Mouse (Mus musculus): ENCODE data around the gene Ccne1. TPM values are rescaled to one million over a fixed set of nuclear protein-coding genes. Genes with fewer than 3 reads are reported as not detected.
A peak's percentile ranks its signal among the peaks of the same experiment; 100 is the strongest.

Gene Ccne1
- total and polyA plus RNA-seq, 3 experiments, result 43.7 to 109 (median 70.0) TPM

- peaks cover 7 to 46% of the 10 kb centered on the region in 2 experiments for H3K4me1 ChIP-seq (ENCODE audit: control insufficient read depth in 1 of 2, insufficient read depth in 2 of 2)
- in situ Hi-C loops (cut with MboI; ENCODE audit: low pct_ligation_motif_present, low pct_unique_long_range_greater_than_20kb, low sequenced_read_pairs), result no loop called here
- no peak for TF ChIP-seq PAX5 (IDR thresholded peaks at IDR 0.05; ENCODE audit: low read length)
- TF ChIP-seq ZMIZ1 (IDR thresholded peaks at IDR 0.05; ENCODE audit: low read depth, low read length), result no peak
- TF ChIP-seq SMC3 (IDR thresholded peaks at IDR 0.05; ENCODE audit: low read depth, low read length), result no peak
- TF ChIP-seq TCF12 (IDR thresholded peaks at IDR 0.05; ENCODE audit: low read depth, low read length), result no peak
- TF ChIP-seq RCOR1 (conservative IDR thresholded peaks at IDR 0.05; ENCODE audit: low read depth, low read length), result no peak
- TF ChIP-seq POLR2AphosphoS2 (IDR thresholded peaks at IDR 0.05; ENCODE audit: low read depth, low read length), result no peak
- TF ChIP-seq KAT2A (IDR thresholded peaks at IDR 0.05; ENCODE audit: insufficient replicate concordance, low read length), result no peak
Observed at GRCm38 (mm10) chr7:38094353-38094752, 13.0 kb downstream of the Ccne1 start.

DNA sequence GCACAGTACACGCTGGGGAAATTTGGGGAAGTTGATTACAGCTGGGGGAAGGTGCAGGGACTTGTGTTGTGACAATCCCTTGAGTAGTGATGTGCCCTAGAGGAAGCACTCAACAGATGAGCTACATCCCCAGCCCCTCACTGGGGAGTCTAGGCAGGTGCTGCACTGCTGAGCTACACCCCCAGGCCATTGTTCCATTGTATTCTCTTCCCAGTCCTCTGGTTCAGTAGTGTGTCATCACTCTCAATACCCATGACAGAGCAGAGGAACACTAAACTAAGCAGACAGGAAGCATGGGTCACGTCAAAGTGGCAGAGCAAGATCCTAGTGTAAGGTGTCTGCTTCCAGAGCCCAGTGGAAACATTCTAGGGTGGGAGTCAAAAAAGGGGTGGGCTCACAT lies 14.2 kb downstream of the Ccne1 start:
- peaks cover 17 to 57% of the 10 kb centered on the region in 2 experiments for H3K4me1 ChIP-seq (ENCODE audit: control insufficient read depth in 1 of 2, insufficient read depth in 2 of 2)
- dilution Hi-C loops (cut with MboI; ENCODE audit: extremely low pct_ligation_motif_present, extremely low pct_unique_long_range_greater_than_20kb, low sequenced_read_pairs), result no loop called here

More at GRCm38 (mm10) chr7:38094353-38094752, 13.0 kb downstream of the Ccne1 start:
- Histone ChIP-seq H3K36me3 (replicated peaks in 1 of 2; ENCODE audit: control insufficient read depth in 1 of 2, insufficient read depth in 1 of 2, low read length in 1 of 2) (peaks cover 21 to 39% of the 10 kb centered on the region in 2 experiments), H3K79me2 (replicated peaks; ENCODE audit: control insufficient read depth, extremely low read depth, insufficient read depth, poor library complexity, severe bottlenecking) (no peaks in the 10 kb centered on the region), H3K4me2 (ENCODE audit: insufficient read depth, low read depth, poor library complexity, severe bottlenecking) (no peak overlapping the region), H3K9me3 (replicated peaks; ENCODE audit: low read length) (no peaks in the 10 kb centered on the region), H3K4me3 (replicated peaks in 1 of 3; ENCODE audit: low read depth in 2 of 3, low read length in 2 of 3, poor library complexity in 1 of 3) (no peak overlapping the region), H3K27ac (ENCODE audit: insufficient read depth, low read depth) (no peak overlapping the region), H3K27me3 (replicated peaks) (no peaks in the 10 kb centered on the region), H3K9ac (ENCODE audit: insufficient read depth, low read depth) (no peak overlapping the region)
- dilution Hi-C loops (cut with MboI; ENCODE audit: extremely low pct_ligation_motif_present, extremely low pct_unique_long_range_greater_than_20kb, low sequenced_read_pairs), result no loop called here
- no peak for DNase-seq (ENCODE audit: extremely low read depth)

DNA sequence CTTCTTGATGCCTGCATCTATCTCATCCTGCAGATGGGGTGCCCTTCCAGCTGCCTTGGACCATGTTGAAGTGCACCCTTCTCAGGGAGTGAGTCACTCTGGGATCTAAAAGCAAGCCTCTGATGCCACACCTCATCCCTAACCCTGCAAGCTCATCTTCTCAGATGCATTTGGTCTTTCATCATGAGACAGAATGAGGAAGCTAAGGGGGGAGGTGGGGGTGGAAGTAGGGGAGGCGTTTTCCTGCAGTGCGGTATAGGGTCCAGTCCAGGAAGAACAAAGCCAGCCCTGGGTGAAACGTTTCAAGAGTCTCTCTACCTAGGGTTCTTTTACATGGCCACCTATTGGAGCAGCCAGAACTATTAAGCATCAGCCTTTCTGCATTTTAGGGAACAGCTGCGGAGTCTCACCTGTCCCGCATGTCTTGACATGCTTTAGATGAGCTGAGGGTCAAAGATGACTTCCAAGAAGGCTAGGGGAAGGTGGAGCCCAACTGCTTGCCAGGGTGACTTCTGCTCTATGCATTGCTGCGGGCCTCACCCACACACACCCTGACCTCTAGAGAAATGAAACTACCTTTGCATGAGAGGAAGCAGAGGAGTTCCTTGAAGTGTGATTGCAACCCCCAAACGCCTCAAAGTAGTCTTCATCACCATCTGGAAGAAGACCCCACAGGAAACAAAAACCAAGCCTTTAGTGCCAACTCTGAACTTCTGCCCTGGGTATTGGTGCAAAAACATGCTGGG lies 17.2 kb downstream of the Ccne1 start:
- H3K9me3 ChIP-seq (replicated peaks; ENCODE audit: low read length), result no peaks in the 10 kb centered on the region
- in situ Hi-C loops (cut with MboI; ENCODE audit: low pct_ligation_motif_present, low pct_unique_long_range_greater_than_20kb, low sequenced_read_pairs), result no loop called here
- no peaks in the 10 kb centered on the region for H3K79me2 ChIP-seq (replicated peaks; ENCODE audit: control insufficient read depth, extremely low read depth, insufficient read depth, poor library complexity, severe bottlenecking)
- H3K4me2 ChIP-seq (ENCODE audit: insufficient read depth, low read depth, poor library complexity, severe bottlenecking), result peak overlapping the region; percentile 18
- H3K9ac ChIP-seq (ENCODE audit: insufficient read depth, low read depth), result peak overlapping the region; percentile 31; the same call in 1 of the 2 replicates
- peak overlapping the region; percentile 72 for H3K27ac ChIP-seq (ENCODE audit: insufficient read depth, low read depth)
- peak; percentile 52 for DNase-seq (ENCODE audit: extremely low read depth)
- dilution Hi-C loops (cut with MboI; ENCODE audit: extremely low pct_ligation_motif_present, extremely low pct_unique_long_range_greater_than_20kb, low sequenced_read_pairs), result no loop called here
- no peaks in the 10 kb centered on the region for H3K36me3 ChIP-seq (replicated peaks in 1 of 2; ENCODE audit: control insufficient read depth in 1 of 2, insufficient read depth in 1 of 2, low read length in 1 of 2)
- H3K4me1 ChIP-seq (ENCODE audit: control insufficient read depth in 1 of 2, insufficient read depth in 2 of 2), result peaks cover 23 to 77% of the 10 kb centered on the region in 2 experiments
- peak overlapping the region in 1 of 3 experiments; percentile 22 for H3K4me3 ChIP-seq (replicated peaks in 1 of 3; ENCODE audit: low read depth in 2 of 3, low read length in 2 of 3, poor library complexity in 1 of 3)
- no peaks in the 10 kb centered on the region for H3K27me3 ChIP-seq (replicated peaks)
- TF ChIP-seq CHD1 (IDR thresholded peaks at IDR 0.05; ENCODE audit: low read depth, low read length) (0 out of 2 replicates have a peak, but pooled peaks have one; percentile 54), TCF12 (IDR thresholded peaks at IDR 0.05; ENCODE audit: low read depth, low read length) (no peak; the same call in 1 of the 2 replicates), MAFK (IDR thresholded peaks at IDR 0.05; ENCODE audit: insufficient replicate concordance, low read length) (no peak), UBTF (IDR thresholded peaks at IDR 0.05; ENCODE audit: low read depth, low read length) (no peak), ZC3H11A (IDR thresholded peaks at IDR 0.05; ENCODE audit: low read depth, low read length) (no peak), NRF1 (IDR thresholded peaks at IDR 0.05; ENCODE audit: low read depth, low read length) (no peak), IRF4 (IDR thresholded peaks at IDR 0.05; ENCODE audit: low read depth, low read length) (peak; percentile 61; the same call in 1 of the 2 replicates), ZNF384 (IDR thresholded peaks at IDR 0.05; ENCODE audit: low read depth, low read length) (no peak), MAX (IDR thresholded peaks at IDR 0.05; ENCODE audit: low read length) (peak; percentile 23; the same call in 1 of the 2 replicates), BHLHE40 (IDR thresholded peaks at IDR 0.05; ENCODE audit: low read depth, low read length) (peak; percentile 58), HCFC1 (IDR thresholded peaks at IDR 0.05; ENCODE audit: low read depth, low read length) (0 out of 2 replicates have a peak, but pooled peaks have one; percentile 17), TBP (conservative IDR thresholded peaks at IDR 0.05; ENCODE audit: low read depth, low read length) (no peak), CHD2 (IDR thresholded peaks at IDR 0.05; ENCODE audit: low read length) (peak; percentile 23; the same call in 1 of the 2 replicates), GABPA (IDR thresholded peaks at IDR 0.05; ENCODE audit: insufficient replicate concordance, low read depth, low read length) (no peak)

More for the DNA sequence above, 14.2 kb downstream of the Ccne1 start:
- in situ Hi-C loops (cut with MboI; ENCODE audit: low pct_ligation_motif_present, low pct_unique_long_range_greater_than_20kb, low sequenced_read_pairs), result no loop called here
- H3K4me2 ChIP-seq (ENCODE audit: insufficient read depth, low read depth, poor library complexity, severe bottlenecking), result no peak overlapping the region
- H3K36me3 ChIP-seq (replicated peaks in 1 of 2; ENCODE audit: control insufficient read depth in 1 of 2, insufficient read depth in 1 of 2, low read length in 1 of 2), result peaks cover 9 to 26% of the 10 kb centered on the region in 2 experiments
- H3K9ac ChIP-seq (ENCODE audit: insufficient read depth, low read depth), result no peak overlapping the region
- no peak for DNase-seq (ENCODE audit: extremely low read depth)
- no peak overlapping the region for H3K4me3 ChIP-seq (replicated peaks in 1 of 3; ENCODE audit: low read depth in 2 of 3, low read length in 2 of 3, poor library complexity in 1 of 3)
- no peaks in the 10 kb centered on the region for H3K9me3 ChIP-seq (replicated peaks; ENCODE audit: low read length)
- no peaks in the 10 kb centered on the region for H3K79me2 ChIP-seq (replicated peaks; ENCODE audit: control insufficient read depth, extremely low read depth, insufficient read depth, poor library complexity, severe bottlenecking)
- H3K27me3 ChIP-seq (replicated peaks), result no peaks in the 10 kb centered on the region
- H3K27ac ChIP-seq (ENCODE audit: insufficient read depth, low read depth), result no peak overlapping the region
- TF ChIP-seq NELFE (IDR thresholded peaks at IDR 0.05; ENCODE audit: low read depth, low read length) (no peak), POLR2A (IDR thresholded peaks at IDR 0.05; ENCODE audit: low read depth, low read length) (no peak), MAZ (IDR thresholded peaks at IDR 0.05; ENCODE audit: low read depth, low read length) (no peak), ZMIZ1 (IDR thresholded peaks at IDR 0.05; ENCODE audit: low read depth, low read length) (no peak), GABPA (IDR thresholded peaks at IDR 0.05; ENCODE audit: insufficient replicate concordance, low read depth, low read length) (no peak), TCF12 (IDR thresholded peaks at IDR 0.05; ENCODE audit: low read depth, low read length) (no peak), IRF4 (IDR thresholded peaks at IDR 0.05; ENCODE audit: low read depth, low read length) (no peak), SMC3 (IDR thresholded peaks at IDR 0.05; ENCODE audit: low read depth, low read length) (no peak), USF2 (conservative IDR thresholded peaks at IDR 0.05; ENCODE audit: low read depth, low read length) (no peak)
